Mouse (Mus musculus) heart, adult 10 weeks (tissue): ENCODE results near the gene Myo3a. TPM values are rescaled to one million over a fixed set of nuclear protein-coding genes. Genes with fewer than 3 reads are reported as not detected.

Experiments used
- polyA plus RNA-seq: library from polyadenylated mRNA; stranded (reverse); fragments of 350-450 nt; fragmentation: Illumina TruSeq; extraction: RNeasy Lipid Tissue Mini Kit (QIAGEN cat#74804); gene quantifications from one replicate; pipeline ENCODE4 v1.2.3, GENCODE M21; 2014; ENCODE audit warnings: low read depth, low replicate concordance

The Myo3a gene
- polyA plus RNA-seq = not detected

GRCm38 (mm10) chr2:22227308-22227707 is at the start of gene Myo3a:
Gene Myo3a (plus strand): TSS chr2:22227503.

DNA sequence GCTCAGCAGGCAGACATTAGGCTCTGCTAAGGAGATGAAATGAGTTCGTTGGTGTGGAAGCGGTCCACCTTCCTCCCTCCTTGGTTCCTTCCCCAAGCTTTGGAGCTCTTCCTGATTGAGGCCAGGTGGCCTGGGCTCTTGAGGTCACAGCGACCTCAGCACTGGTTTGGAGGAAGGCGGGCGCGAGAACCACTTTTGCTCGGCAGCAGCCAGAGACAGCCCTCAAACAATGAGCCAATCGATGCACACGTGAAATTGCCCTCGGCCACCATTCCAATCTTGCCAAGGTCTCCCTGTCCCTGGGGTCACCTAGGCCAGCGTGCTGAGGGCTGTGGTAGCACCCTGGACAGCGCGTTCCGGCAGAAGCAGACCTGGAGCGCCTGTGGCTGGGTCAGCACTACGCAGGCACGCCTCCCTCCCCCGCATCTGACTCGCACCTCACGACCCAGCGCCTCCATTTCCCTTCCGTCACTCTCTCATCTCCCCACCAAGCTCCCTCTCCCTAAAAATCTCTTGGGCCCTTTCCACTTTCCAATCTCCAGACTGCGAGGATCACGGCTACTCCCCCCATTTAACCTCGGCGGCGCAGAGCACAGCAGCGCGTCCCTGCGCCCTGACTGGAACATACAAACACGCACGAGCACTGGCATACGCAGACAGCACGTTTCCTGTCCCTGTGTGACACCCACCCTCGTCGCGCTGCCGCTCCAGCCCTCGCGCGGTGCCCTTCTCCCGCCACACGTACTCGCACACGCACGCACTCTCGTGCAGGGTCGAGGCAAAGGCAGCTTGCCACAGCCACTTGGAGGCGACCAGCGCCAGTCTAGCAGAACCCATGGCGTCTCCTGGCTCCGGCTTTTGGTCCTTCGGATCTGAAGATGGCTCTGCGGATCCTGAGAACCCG is 394.8 kb downstream of the Myo3a start, which contains the start of gene Gad2:
Gad2 (plus strand) TSS at position 378 of the 904 bp plus-strand sequence.

